Mouse (Mus musculus) megakaryocyte-erythroid progenitor cell, adult 5-6 weeks (primary cell): ENCODE measurements around the gene Aym1. TPM values are rescaled to one million over a fixed set of nuclear protein-coding genes. Genes with fewer than 3 reads are reported as not detected.

Experiments used
- ATAC-seq: replicated peaks from 2 replicates; pipeline ENCODE4 v1.8.0; 2016; ENCODE audit warnings: mild to moderate bottlenecking, inconsistent platforms; ENCODE audit not compliant: severe bottlenecking, poor library complexity, low FRiP score, low TSS enrichment
- total RNA-seq, 2 experiments: library from RNA; stranded (forward) in 1 of 2; stranded (reverse) in 1 of 2; fragments of 200-1000, 215-1000 nt in 1 of 2; fragments of >200 nt in 1 of 2; fragmentation: Nextera tagmentation in 1 of 2; gene quantifications; 2 replicates each; pipeline ENCODE4 v1.2.3; 2014 to 2017

Gene Aym1
- total RNA-seq, 2 experiments from 2014 or later = not detected

- ATAC-seq = no peak
Observed at GRCm38 (mm10) chr5:113393766-113394165, 36.7 kb downstream of the Aym1 start.

- ATAC-seq = no peak
Observed at GRCm38 (mm10) chr5:113396286-113396934, 39.3 kb downstream of the Aym1 start.

DNA sequence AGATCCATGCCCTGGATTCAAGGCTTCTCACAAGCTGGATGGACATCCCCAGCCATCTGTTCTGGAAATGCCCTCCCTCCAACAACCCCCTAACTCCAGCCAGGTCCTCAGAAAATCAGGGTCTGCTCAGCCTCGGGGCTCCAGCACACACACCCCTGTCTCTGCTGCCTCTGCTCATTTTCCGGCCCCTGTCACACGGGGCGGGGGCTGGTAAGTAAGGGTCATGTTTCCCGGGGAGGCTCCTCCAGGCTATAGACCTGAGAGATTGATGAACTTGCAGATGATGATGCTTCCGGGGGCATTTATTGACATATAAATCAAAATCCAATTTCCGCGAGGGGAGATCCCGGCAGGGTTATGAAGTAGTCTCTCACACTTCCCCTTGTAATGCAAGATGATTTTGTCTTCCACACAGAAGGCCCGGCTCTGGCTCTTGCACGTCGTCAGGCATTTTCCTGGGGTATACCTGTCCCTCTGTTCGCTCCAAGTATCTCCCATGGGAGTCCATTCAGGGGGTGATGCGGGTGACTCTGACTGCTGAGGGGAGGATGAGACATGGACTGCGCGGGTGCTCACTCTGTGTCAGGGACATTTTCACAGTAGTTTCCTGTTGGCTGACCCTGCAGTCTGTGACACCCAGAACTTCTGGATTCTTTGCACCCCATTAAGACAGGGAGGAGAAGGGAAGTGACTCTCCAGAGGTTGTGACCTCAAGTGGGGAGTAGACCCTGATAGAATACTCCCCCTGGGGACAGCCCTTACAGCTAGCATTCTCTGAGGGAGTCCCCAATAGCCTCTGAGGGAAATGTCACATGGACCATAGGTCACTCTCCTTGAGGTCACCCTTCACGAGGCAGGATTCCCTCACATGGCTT is 40.6 kb downstream of the Aym1 start:
- no peak for ATAC-seq

DNA sequence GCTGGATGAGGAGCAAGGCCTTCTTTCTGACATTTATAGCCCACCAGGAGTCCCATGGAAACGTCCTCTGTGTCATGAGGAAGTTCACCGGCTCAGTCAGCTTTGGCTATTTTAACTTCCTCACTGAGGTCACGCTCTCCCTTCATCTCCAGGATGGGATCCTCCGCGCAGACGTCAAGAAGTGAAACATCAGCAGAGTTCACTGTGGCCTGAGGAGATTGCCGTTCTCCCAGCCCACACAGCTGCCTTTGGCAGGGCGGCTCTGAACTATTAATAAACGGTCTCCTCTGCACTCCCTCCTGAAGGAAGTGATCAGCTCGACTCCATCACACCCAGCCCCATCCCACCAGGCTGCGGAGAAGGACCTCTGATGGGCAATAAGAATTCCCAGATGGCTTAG is 45.6 kb downstream of the Aym1 start:
- no peak for ATAC-seq

DNA sequence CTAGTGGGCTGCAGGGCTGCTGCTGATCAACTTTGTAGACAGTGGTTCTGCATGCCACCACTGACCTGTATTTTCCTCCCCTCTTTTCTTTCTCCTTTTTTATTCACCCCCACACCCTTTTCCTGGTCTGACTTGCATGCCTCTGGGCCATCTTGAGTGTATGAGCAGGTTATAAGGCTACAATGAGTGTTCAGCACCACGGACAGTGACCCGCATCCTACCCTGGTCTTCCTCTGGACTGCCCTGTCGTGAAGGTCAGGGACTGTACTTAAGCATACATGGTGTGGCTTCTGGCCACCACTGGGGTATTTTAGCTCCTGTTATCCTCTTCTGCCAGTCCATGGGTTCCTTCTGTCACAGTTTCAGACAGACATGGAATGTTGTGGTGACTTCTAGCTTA is 50.3 kb downstream of the Aym1 start:
- ATAC-seq = no peak

Other genes starting within 250 kb of the Aym1 start
- gene 2900026A02Rik, start 136.1 kb upstream of the Aym1 start, total RNA-seq (2014; fragmentation: Nextera tagmentation) = 9.9 and 12.3 TPM in 2 replicates
- gene 2900026A02Rik, start 136.1 kb upstream of the Aym1 start, total RNA-seq (2017) = 5.8 and 6.8 TPM in 2 replicates
- not detected in 2 replicates for gene Tmem211, start 130.4 kb upstream of the Aym1 start, total RNA-seq (2014; fragmentation: Nextera tagmentation)
- not detected in 2 replicates for gene Tmem211, start 130.4 kb upstream of the Aym1 start, total RNA-seq (2017)
- 0.46 TPM in 1 of 2 replicates, not detected in the other for gene Sgsm1, start 46.5 kb upstream of the Aym1 start, total RNA-seq (2014; fragmentation: Nextera tagmentation)
- 7.7 TPM in 1 of 2 replicates, not detected in the other for gene Sgsm1, start 46.5 kb upstream of the Aym1 start, total RNA-seq (2017)
- not detected in 2 replicates for gene Wscd2, start 133.0 kb downstream of the Aym1 start, total RNA-seq (2014; fragmentation: Nextera tagmentation)
- gene Wscd2, start 133.0 kb downstream of the Aym1 start, total RNA-seq (2017) = not detected in 2 replicates